Mouse (Mus musculus): ENCODE results near the gene Krtap24-1. TPM values are rescaled to one million over a fixed set of nuclear protein-coding genes. Genes with fewer than 3 reads are reported as not detected.

Krtap24-1 gene
- polyA plus RNA-seq, 2 experiments: not detected

GRCm38 (mm10) chr16:88646366-88647111 lies 34.5 kb upstream of the Krtap24-1 start:
- H3K4me3 ChIP-seq (replicated peaks; ENCODE audit: low read length): no peak overlapping the region

GRCm38 (mm10) chr16:88640053-88640452 lies 28.0 kb upstream of the Krtap24-1 start:
- Histone ChIP-seq H3K27me3 (ENCODE audit: control insufficient read depth, insufficient read depth, low read length) (no peaks in the 10 kb centered on the region), H3K4me2 (replicated peaks; ENCODE audit: low read depth, low read length, severe bottlenecking) (no peak overlapping the region), H3K4me1 (ENCODE audit: control insufficient read depth, insufficient read depth, low read length) (no peaks in the 10 kb centered on the region; the same call in 1 of the 2 replicates), H3K9ac (ENCODE audit: low read depth, low read length, severe bottlenecking) (no peak overlapping the region), H3K9me3 (ENCODE audit: control insufficient read depth, low read length) (no peaks in the 10 kb centered on the region), H3K36me3 (ENCODE audit: control insufficient read depth, insufficient read depth, low read length) (no peaks in the 10 kb centered on the region), H3K4me3 (replicated peaks; ENCODE audit: low read length) (no peak overlapping the region), H3K27ac (replicated peaks; ENCODE audit: low read depth, low read length) (no peak overlapping the region)
- no peak for ATAC-seq (ENCODE audit: low FRiP score, low read depth)
- 76% methylated on average over 3 of the region's 3 CpGs for WGBS
- DNase-seq (ENCODE audit: low spot score): no peak
- no peak for TF ChIP-seq POLR2A (IDR thresholded peaks at IDR 0.05; ENCODE audit: borderline replicate concordance, extremely low read depth, insufficient read depth, insufficient read length)

More at GRCm38 (mm10) chr16:88646366-88647111, 34.5 kb upstream of the Krtap24-1 start:
- Histone ChIP-seq H3K4me2 (replicated peaks; ENCODE audit: low read depth, low read length, severe bottlenecking) (no peak overlapping the region), H3K36me3 (ENCODE audit: control insufficient read depth, insufficient read depth, low read length) (no peaks in the 10 kb centered on the region), H3K4me1 (ENCODE audit: control insufficient read depth, insufficient read depth, low read length) (no peaks in the 10 kb centered on the region), H3K9ac (ENCODE audit: low read depth, low read length, severe bottlenecking) (no peak overlapping the region), H3K27me3 (ENCODE audit: control insufficient read depth, insufficient read depth, low read length) (no peaks in the 10 kb centered on the region), H3K27ac (replicated peaks; ENCODE audit: low read depth, low read length) (no peak overlapping the region), H3K9me3 (ENCODE audit: control insufficient read depth, low read length) (no peaks in the 10 kb centered on the region)
- WGBS: 77% methylated on average over 8 of the region's 8 CpGs
- DNase-seq (ENCODE audit: low spot score) (no peak), ATAC-seq (ENCODE audit: low FRiP score, low read depth) (no peak)
- no peak for TF ChIP-seq POLR2A (IDR thresholded peaks at IDR 0.05; ENCODE audit: borderline replicate concordance, extremely low read depth, insufficient read depth, insufficient read length)

GRCm38 (mm10) chr16:88635142-88635541 lies 23.1 kb upstream of the Krtap24-1 start:
- TF ChIP-seq POLR2A (IDR thresholded peaks at IDR 0.05; ENCODE audit: borderline replicate concordance, extremely low read depth, insufficient read depth, insufficient read length): no peak
- H3K4me2 ChIP-seq (replicated peaks; ENCODE audit: low read depth, low read length, severe bottlenecking): no peak overlapping the region
- 33% methylated on average over 4 of the region's 4 CpGs for WGBS
- no peak overlapping the region for H3K27ac ChIP-seq (replicated peaks; ENCODE audit: low read depth, low read length)
- H3K4me1 ChIP-seq (ENCODE audit: control insufficient read depth, insufficient read depth, low read length): no peaks in the 10 kb centered on the region; the same call in 1 of the 2 replicates
- no peaks in the 10 kb centered on the region for H3K9me3 ChIP-seq (ENCODE audit: control insufficient read depth, low read length)
- no peaks in the 10 kb centered on the region for H3K27me3 ChIP-seq (ENCODE audit: control insufficient read depth, insufficient read depth, low read length)
- DNase-seq (ENCODE audit: low spot score) (no peak), ATAC-seq (ENCODE audit: low FRiP score, low read depth) (no peak)
- no peaks in the 10 kb centered on the region for H3K36me3 ChIP-seq (ENCODE audit: control insufficient read depth, insufficient read depth, low read length)
- no peak overlapping the region for H3K9ac ChIP-seq (ENCODE audit: low read depth, low read length, severe bottlenecking)
- H3K4me3 ChIP-seq (replicated peaks; ENCODE audit: low read length): no peak overlapping the region

- no peak for TF ChIP-seq POLR2A (IDR thresholded peaks at IDR 0.05; ENCODE audit: borderline replicate concordance, extremely low read depth, insufficient read depth, insufficient read length)
- no peaks in the 10 kb centered on the region for H3K27me3 ChIP-seq (ENCODE audit: control insufficient read depth, insufficient read depth, low read length)
- H3K9ac ChIP-seq (ENCODE audit: low read depth, low read length, severe bottlenecking): no peak overlapping the region
- H3K36me3 ChIP-seq (ENCODE audit: control insufficient read depth, insufficient read depth, low read length): no peaks in the 10 kb centered on the region
- H3K27ac ChIP-seq (replicated peaks; ENCODE audit: low read depth, low read length): no peak overlapping the region
- H3K4me1 ChIP-seq (ENCODE audit: control insufficient read depth, insufficient read depth, low read length): no peaks in the 10 kb centered on the region; the same call in 1 of the 2 replicates
- ATAC-seq (ENCODE audit: low FRiP score, low read depth) (no peak), DNase-seq (ENCODE audit: low spot score) (no peak)
- WGBS: 72% methylated on average over 4 of the region's 4 CpGs
- H3K4me2 ChIP-seq (replicated peaks; ENCODE audit: low read depth, low read length, severe bottlenecking): no peak overlapping the region
- H3K9me3 ChIP-seq (ENCODE audit: control insufficient read depth, low read length): no peaks in the 10 kb centered on the region
- no peak overlapping the region for H3K4me3 ChIP-seq (replicated peaks; ENCODE audit: low read length)
These were observed 19.4 kb upstream of the Krtap24-1 start for GRCm38 (mm10) chr16:88631474-88631873.

- 93% methylated on average over 4 of the region's 4 CpGs for WGBS
- Histone ChIP-seq H3K4me3 (replicated peaks; ENCODE audit: low read length) (no peak within 1 kb of the TSS), H3K27ac (replicated peaks; ENCODE audit: low read depth, low read length) (no peak within 1 kb of the TSS), H3K9me3 (ENCODE audit: control insufficient read depth, low read length) (no peaks in the 10 kb centered on the region), H3K36me3 (ENCODE audit: control insufficient read depth, insufficient read depth, low read length) (no peaks in the 10 kb centered on the region), H3K4me1 (ENCODE audit: control insufficient read depth, insufficient read depth, low read length) (no peaks in the 10 kb centered on the region), H3K4me2 (replicated peaks; ENCODE audit: low read depth, low read length, severe bottlenecking) (no peak within 1 kb of the TSS), H3K27me3 (ENCODE audit: control insufficient read depth, insufficient read depth, low read length) (no peaks in the 10 kb centered on the region), H3K9ac (ENCODE audit: low read depth, low read length, severe bottlenecking) (no peak within 1 kb of the TSS)
- DNase-seq (ENCODE audit: low spot score) (no peak), ATAC-seq (ENCODE audit: low FRiP score, low read depth) (no peak)
- TF ChIP-seq POLR2A (IDR thresholded peaks at IDR 0.05; ENCODE audit: borderline replicate concordance, extremely low read depth, insufficient read depth, insufficient read length): no peak
These were observed 15.5 kb upstream of the Krtap24-1 start, which contains the start of gene 2310079G19Rik for GRCm38 (mm10) chr16:88627566-88627965. Gene 2310079G19Rik, minus strand, starts transcription at chr16:88627666.

All from limb, embryonic 14.5 days (tissue).